12 mouse cellular contexts compared by ENCODE assay signal in the genomic region with DNA sequence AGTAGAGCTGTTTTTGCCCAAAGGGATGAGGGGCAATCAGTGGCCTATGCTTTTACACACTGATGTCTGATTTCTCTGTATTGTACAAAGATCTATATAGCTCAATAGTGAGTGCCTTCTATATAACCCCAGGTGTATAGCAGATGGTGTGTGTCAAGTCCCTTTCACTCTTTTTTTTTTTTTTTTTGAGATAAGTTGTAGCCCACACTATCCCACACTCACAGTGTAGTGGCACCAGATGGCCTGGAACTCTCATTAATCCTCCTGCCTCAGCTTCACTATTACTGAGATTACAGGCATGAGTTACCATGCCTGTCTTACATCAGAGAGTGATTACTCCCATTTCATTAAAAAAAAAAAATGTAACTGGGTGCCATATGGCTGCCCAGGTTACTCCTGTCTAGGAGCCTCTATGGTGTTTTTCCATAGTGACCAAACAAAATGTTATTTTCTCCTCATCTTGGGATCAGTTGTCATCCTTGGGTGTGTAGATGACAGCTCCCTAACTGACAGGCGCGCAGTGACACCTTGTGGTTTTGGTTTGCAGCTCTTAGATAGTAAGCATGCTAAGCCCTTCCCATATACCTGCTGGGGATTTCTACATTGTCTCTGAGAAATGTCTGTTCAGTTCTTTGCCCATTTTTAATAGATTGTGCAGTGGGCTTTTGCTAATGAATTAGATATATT.
DNase-seq lines count a peak whose midpoint lies in the region; ATAC-seq and TF ChIP-seq lines count a peak whose summit lies in the region.
"Had no signal": no experiment of that assay in that cellular context is flagged by ENCODE, and none has a peak within 500 bp of the region (broad histone marks: within the 10 kb centered on the region; RNA-seq: fewer than 3 reads in every experiment).

No protein-coding gene starts in this region.

- no peaks in the 10 kb centered on the region for H3K4me1 ChIP-seq in midbrain, postnatal 0 days (ENCODE audit: insufficient read depth, low read length)
- 0 out of 2 replicates have a peak, but pooled peaks cover under 1% of the 10 kb centered on the region for H3K4me1 ChIP-seq in midbrain, embryonic 13.5 days (replicated peaks)
- H3K4me1 ChIP-seq in embryonic fibroblast, embryonic 13.5 days (ENCODE audit: control insufficient read depth, insufficient read depth, low read length): no peaks in the 10 kb centered on the region
- no peaks in the 10 kb centered on the region for H3K4me1 ChIP-seq in heart, embryonic 10.5 days
- H3K4me1 ChIP-seq: embryonic facial prominence, embryonic 13.5 days had no signal

- no peak overlapping the region for H3K9ac ChIP-seq in midbrain, postnatal 0 days (replicated peaks; ENCODE audit: low read length, poor library complexity, severe bottlenecking)
- H3K9ac ChIP-seq in midbrain, embryonic 13.5 days (replicated peaks): no peak overlapping the region
- H3K9ac ChIP-seq: embryonic facial prominence, embryonic 13.5 days had no signal

- TF ChIP-seq CTCF in midbrain, postnatal 0 days (IDR thresholded peaks at IDR 0.05): peak; percentile 45
- TF ChIP-seq CTCF in embryonic fibroblast, embryonic 13.5 days (IDR thresholded peaks at IDR 0.05; ENCODE audit: borderline replicate concordance, insufficient read depth, low read length): peak; percentile 37; the same call in 1 of the 2 replicates

- ATAC-seq in midbrain, postnatal 0 days (ENCODE audit: low FRiP score): no peak
- no peak for ATAC-seq in midbrain, embryonic 13.5 days
- ATAC-seq in erythroid progenitor cell, adult 5-6 weeks (replicated peaks; ENCODE audit: low FRiP score, poor library complexity, severe bottlenecking): no peak

- peak; percentile 26 for DNase-seq in midbrain, postnatal 0 days (ENCODE audit: low spot score)
- peak; percentile 79 to 89 for DNase-seq in cerebellum, adult 18-20 months
- peak; percentile 45 for DNase-seq in layer of hippocampus, adult 9-11 months
- DNase-seq in heart, embryonic 10.5 days (ENCODE audit: low spot score): no peak
- DNase-seq: adrenal gland, postnatal 25 days; gastrocnemius, postnatal 25 days; kidney, postnatal 10 days; lung, postnatal 10 days had no signal

- no peak for TF ChIP-seq POLR2A in embryonic fibroblast, embryonic 13.5 days (IDR thresholded peaks at IDR 0.05; ENCODE audit: low read depth, low read length)

- H3K27ac ChIP-seq in midbrain, postnatal 0 days (ENCODE audit: low read depth, low read length): no peak overlapping the region
- H3K27ac ChIP-seq in midbrain, embryonic 13.5 days: no peak overlapping the region
- H3K27ac ChIP-seq in embryonic fibroblast, embryonic 13.5 days (ENCODE audit: insufficient read depth, low read length): no peak overlapping the region
- no peak overlapping the region for H3K27ac ChIP-seq in heart, embryonic 10.5 days
- H3K27ac ChIP-seq: embryonic facial prominence, embryonic 13.5 days had no signal

- no peak overlapping the region for H3K4me2 ChIP-seq in midbrain, postnatal 0 days (ENCODE audit: low read depth, low read length, poor library complexity, severe bottlenecking)
- H3K4me2 ChIP-seq in midbrain, embryonic 13.5 days (replicated peaks): no peak overlapping the region
- H3K4me2 ChIP-seq: embryonic facial prominence, embryonic 13.5 days had no signal

- no peaks in the 10 kb centered on the region for H3K9me3 ChIP-seq in midbrain, postnatal 0 days (ENCODE audit: low read length)
- no peaks in the 10 kb centered on the region for H3K9me3 ChIP-seq in midbrain, embryonic 13.5 days
- no peaks in the 10 kb centered on the region for H3K9me3 ChIP-seq in heart, embryonic 10.5 days
- H3K9me3 ChIP-seq: embryonic facial prominence, embryonic 13.5 days had no signal

- WGBS in midbrain, postnatal 0 days: 62% methylated on average over 2 of the region's 2 CpGs
- WGBS in midbrain, embryonic 13.5 days: 66% methylated on average over 2 of the region's 2 CpGs
- 45% methylated on average over 2 of the region's 2 CpGs for WGBS in heart, embryonic 10.5 days

- no peak overlapping the region for H3K4me3 ChIP-seq in midbrain, postnatal 0 days (ENCODE audit: low read depth, low read length)
- no peak overlapping the region for H3K4me3 ChIP-seq in midbrain, embryonic 13.5 days (replicated peaks)
- H3K4me3 ChIP-seq in embryonic fibroblast, embryonic 13.5 days (ENCODE audit: insufficient read depth, low read length): no peak overlapping the region
- no peak overlapping the region for H3K4me3 ChIP-seq in heart, embryonic 10.5 days
- H3K4me3 ChIP-seq: embryonic facial prominence, embryonic 13.5 days had no signal

- H3K27me3 ChIP-seq in midbrain, postnatal 0 days (ENCODE audit: insufficient read depth, low read length): no peaks in the 10 kb centered on the region
- H3K27me3 ChIP-seq in midbrain, embryonic 13.5 days: no peaks in the 10 kb centered on the region
- no peaks in the 10 kb centered on the region for H3K27me3 ChIP-seq in heart, embryonic 10.5 days (ENCODE audit: insufficient read depth, poor library complexity, severe bottlenecking)
- H3K27me3 ChIP-seq: embryonic facial prominence, embryonic 13.5 days had no signal

- no peaks in the 10 kb centered on the region for H3K36me3 ChIP-seq in midbrain, postnatal 0 days (ENCODE audit: insufficient read depth, low read length)
- H3K36me3 ChIP-seq in midbrain, embryonic 13.5 days: no peaks in the 10 kb centered on the region
- no peaks in the 10 kb centered on the region for H3K36me3 ChIP-seq in heart, embryonic 10.5 days
- H3K36me3 ChIP-seq: embryonic facial prominence, embryonic 13.5 days had no signal
